Mouse (Mus musculus): ENCODE results near the gene Wfdc6b.

DNA sequence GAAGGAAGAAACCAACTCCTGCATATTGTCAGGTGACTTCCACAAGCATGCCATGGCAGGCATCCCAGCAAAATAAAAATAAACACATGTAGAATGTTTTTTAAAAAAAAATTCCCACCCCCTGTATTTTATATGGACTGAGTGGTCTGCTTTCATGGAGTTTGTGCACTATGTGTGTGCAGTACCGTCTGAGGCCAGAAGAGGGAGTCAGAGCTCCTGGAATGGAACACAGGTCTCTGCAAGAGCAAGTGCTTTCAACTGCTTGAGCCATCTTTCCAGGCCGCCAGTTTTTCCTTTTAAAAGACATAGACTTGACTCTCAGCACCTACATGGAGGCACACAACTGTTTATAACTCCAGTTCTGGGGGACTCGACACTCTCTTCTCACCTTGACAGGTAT lies 9.8 kb upstream of the Wfdc6b start:
- TF ChIP-seq CTCF (conservative IDR thresholded peaks at IDR 0.05; ENCODE audit: insufficient read depth, insufficient read length, low read depth, low read length) (no peak), POLR2A (IDR thresholded peaks at IDR 0.05; ENCODE audit: low read depth, low read length) (no peak)

Data from kidney, adult 2 months (tissue).